Mouse (Mus musculus) heart, postnatal 4 days (tissue): ENCODE data around the gene Vamp4. TPM values are rescaled to one million over a fixed set of nuclear protein-coding genes. Genes with fewer than 3 reads are reported as not detected.

Experiments
- DNase-seq: peaks from one replicate; pipeline ENCODE4 v3.0.0; 2021
- total RNA-seq, 2 experiments: library from RNA; stranded (reverse); gene quantifications; 2 replicates each; pipeline ENCODE4 v1.2.3; 2021

Gene Vamp4
- total RNA-seq, 2 experiments from 2014 or later, result 18.2 to 18.8 TPM

GRCm38 (mm10) chr1:162648416-162648815 lies 78.1 kb downstream of the Vamp4 start:
- DNase-seq, result no peak

Other genes with a start within 250 kb of the Vamp4 start
- gene Dnm3, start 92.5 kb upstream of the Vamp4 start, total RNA-seq, result 1 to 10 TPM; 4.5 to 5.5 TPM
- gene Mettl13, start 22.0 kb upstream of the Vamp4 start, total RNA-seq, result 1 to 10 TPM; 6.6 to 8.1 TPM
- gene Myoc, start 68.6 kb downstream of the Vamp4 start, total RNA-seq, result under 1 TPM in 1 of 2 experiments, not detected in 1; 0.11 TPM
- gene Myocos, start 87.7 kb downstream of the Vamp4 start, total RNA-seq, result not detected
- 100 to 1,000 TPM; 137 to 144 TPM for gene Prrc2c, start 170.0 kb downstream of the Vamp4 start, total RNA-seq
- under 1 TPM in 1 of 2 experiments, not detected in 1; 0.55 TPM for gene Fmo4, start 243.5 kb downstream of the Vamp4 start, total RNA-seq